Mouse (Mus musculus) intestine, postnatal 0 days (tissue): ENCODE measurements around the gene Stn1. TPM values are rescaled to one million over a fixed set of nuclear protein-coding genes. Genes with fewer than 3 reads are reported as not detected.

Experiments
- ATAC-seq: fragments of 200-750 bp; cut with Nextera tagmentation; 2 replicates; pipeline ENCODE4 v1.8.0; 2017; ENCODE audit warnings: mild to moderate bottlenecking, moderate TSS enrichment, moderate library complexity
- H3K27ac ChIP-seq: fragments of 300-500 bp; sonication (generic); 2 replicates; pipeline ENCODE4 v1.5.1; 2014; ENCODE audit warnings: mild to moderate bottlenecking, low read depth, low read length, moderate library complexity
- H3K27me3 ChIP-seq: fragments of 300-500 bp; sonication (generic); replicated peaks from 2 replicates; pipeline ENCODE4 v1.6.1; 2014; ENCODE audit warnings: low read length, mixed read lengths; ENCODE audit not compliant: control insufficient read depth, insufficient read depth
- H3K36me3 ChIP-seq: fragments of 300-500 bp; sonication (generic); 2 replicates; pipeline ENCODE4 v1.6.1; 2014; ENCODE audit warnings: mild to moderate bottlenecking, moderate library complexity; ENCODE audit not compliant: control insufficient read depth, insufficient read depth
- H3K4me1 ChIP-seq: fragments of 300-500 bp; sonication (generic); replicated peaks from 2 replicates; pipeline ENCODE4 v1.6.1; 2014; ENCODE audit warnings: antibody characterized with exemption, low read length, mixed read lengths; ENCODE audit not compliant: control insufficient read depth, insufficient read depth
- H3K4me2 ChIP-seq: fragments of 300-500 bp; sonication (generic); replicated peaks from 2 replicates; pipeline ENCODE4 v1.6.1; 2014; ENCODE audit warnings: low read depth, mild to moderate bottlenecking, moderate library complexity
- H3K4me3 ChIP-seq: fragments of 300-500 bp; sonication (generic); 2 replicates; pipeline ENCODE4 v1.5.1; 2014; ENCODE audit warnings: low read depth, low read length
- H3K9ac ChIP-seq: fragments of 300-500 bp; sonication (generic); 2 replicates; pipeline ENCODE4 v1.6.1; 2014; ENCODE audit warnings: mild to moderate bottlenecking, low read depth, low read length
- H3K9me3 ChIP-seq: fragments of 300-500 bp; sonication (generic); 2 replicates; pipeline ENCODE4 v1.6.1; 2016; ENCODE audit warnings: mixed run types; ENCODE audit not compliant: control insufficient read depth
- CTCF ChIP-seq: sonication (generic); IDR thresholded peaks from 2 replicates; pipeline ENCODE4 v1.5.1; 2016; ENCODE audit warnings: low read depth, mild to moderate bottlenecking, control low read depth, antibody characterized with exemption, moderate library complexity
- WGBS: fragments of 180-500 bp; shearing (Covaris S2); extraction: QIAGEN DNeasy Blood & Tissue Kit; methylation state at CpG from one replicate; pipeline ENCODE4 v1.1.7; 2014; 5-methylcytosine and 5-hydroxymethylcytosine counted together
- polyA plus RNA-seq: library from polyadenylated mRNA; unstranded; fragments of >200 nt; fragmentation: Nextera tagmentation; extraction: Ambion mirVana; gene quantifications from 2 replicates; pipeline ENCODE4 v1.2.1, GENCODE M21; 2015

Stn1 gene
- polyA plus RNA-seq, 1 experiment from 2014 or later: 14.9 TPM

DNA sequence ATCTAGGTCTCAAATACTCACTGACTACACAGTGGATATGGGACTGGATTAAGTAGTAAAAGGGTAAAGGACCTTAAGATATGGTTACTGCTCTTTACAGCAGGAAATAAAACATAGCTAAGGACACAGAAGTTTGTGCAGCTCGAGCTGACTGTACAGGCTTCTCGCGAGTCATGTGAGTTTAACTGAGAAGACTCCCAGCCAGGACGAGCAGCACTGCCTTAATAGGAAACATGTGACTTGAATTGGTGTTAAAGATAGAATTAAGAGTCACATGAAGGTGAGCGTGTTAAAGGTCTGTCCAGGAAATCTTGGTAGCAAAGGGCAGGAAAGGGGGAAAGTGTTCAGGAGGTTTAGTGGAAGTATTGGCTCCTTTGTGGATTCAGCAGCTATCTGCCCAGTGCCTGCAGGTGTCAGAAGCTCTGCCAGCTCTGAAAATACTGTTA lies 24.7 kb upstream of the Stn1 start:
- Histone ChIP-seq H3K4me1 (0 out of 2 replicates have a peak, but pooled peaks cover 2% of the 10 kb centered on the region), H3K9ac (no peak overlapping the region), H3K4me2 (no peak overlapping the region), H3K36me3 (no peaks in the 10 kb centered on the region), H3K27me3 (no peaks in the 10 kb centered on the region), H3K9me3 (no peaks in the 10 kb centered on the region), H3K4me3 (no peak overlapping the region), H3K27ac (peak overlapping the region; percentile 36; the same call in 1 of the 2 replicates)
- WGBS: 18% methylated on average over 5 of the region's 5 CpGs
- TF ChIP-seq CTCF: no peak
- peak; percentile 79 for ATAC-seq

DNA sequence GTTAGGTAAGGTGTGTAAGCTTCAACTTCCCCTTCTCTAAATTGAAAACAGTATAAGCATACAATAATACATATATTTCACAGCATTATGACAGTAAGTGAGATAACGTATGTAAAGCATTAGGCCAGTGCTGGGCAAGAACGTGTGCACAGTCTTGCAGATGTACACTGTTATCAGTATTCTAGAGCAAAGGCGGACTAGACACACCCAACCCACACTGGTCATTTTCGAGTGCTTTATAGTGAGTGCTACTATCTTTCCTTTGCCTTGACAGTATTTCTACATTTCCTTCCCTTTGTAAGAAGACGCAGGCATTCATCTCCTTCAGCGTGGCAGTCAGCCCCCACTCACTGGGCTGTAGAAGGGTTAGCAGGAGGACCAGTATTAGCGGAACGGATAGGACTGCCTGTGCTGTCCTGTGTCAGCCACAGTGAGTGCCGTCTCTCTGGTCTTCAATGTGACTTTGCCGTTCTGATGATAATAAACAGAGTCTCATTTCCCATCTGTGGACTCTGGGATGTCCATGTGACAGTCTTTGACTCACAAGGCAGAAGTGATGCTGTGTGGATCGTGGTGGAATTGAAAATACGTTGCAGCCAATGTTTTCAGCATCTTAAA lies 23.3 kb upstream of the Stn1 start:
- no peak overlapping the region for H3K9ac ChIP-seq
- H3K4me1 ChIP-seq: 0 out of 2 replicates have a peak, but pooled peaks cover 2% of the 10 kb centered on the region
- no peaks in the 10 kb centered on the region for H3K9me3 ChIP-seq
- 0 out of 2 replicates have a peak, but pooled peaks have one; percentile 34 for ATAC-seq
- no peak overlapping the region for H3K4me3 ChIP-seq
- H3K27ac ChIP-seq: peak overlapping the region; percentile 16; the same call in 1 of the 2 replicates
- no peak overlapping the region for H3K4me2 ChIP-seq
- TF ChIP-seq CTCF: no peak
- H3K27me3 ChIP-seq: no peaks in the 10 kb centered on the region
- H3K36me3 ChIP-seq: no peaks in the 10 kb centered on the region
- WGBS: 47% methylated on average over 12 of the region's 12 CpGs

DNA sequence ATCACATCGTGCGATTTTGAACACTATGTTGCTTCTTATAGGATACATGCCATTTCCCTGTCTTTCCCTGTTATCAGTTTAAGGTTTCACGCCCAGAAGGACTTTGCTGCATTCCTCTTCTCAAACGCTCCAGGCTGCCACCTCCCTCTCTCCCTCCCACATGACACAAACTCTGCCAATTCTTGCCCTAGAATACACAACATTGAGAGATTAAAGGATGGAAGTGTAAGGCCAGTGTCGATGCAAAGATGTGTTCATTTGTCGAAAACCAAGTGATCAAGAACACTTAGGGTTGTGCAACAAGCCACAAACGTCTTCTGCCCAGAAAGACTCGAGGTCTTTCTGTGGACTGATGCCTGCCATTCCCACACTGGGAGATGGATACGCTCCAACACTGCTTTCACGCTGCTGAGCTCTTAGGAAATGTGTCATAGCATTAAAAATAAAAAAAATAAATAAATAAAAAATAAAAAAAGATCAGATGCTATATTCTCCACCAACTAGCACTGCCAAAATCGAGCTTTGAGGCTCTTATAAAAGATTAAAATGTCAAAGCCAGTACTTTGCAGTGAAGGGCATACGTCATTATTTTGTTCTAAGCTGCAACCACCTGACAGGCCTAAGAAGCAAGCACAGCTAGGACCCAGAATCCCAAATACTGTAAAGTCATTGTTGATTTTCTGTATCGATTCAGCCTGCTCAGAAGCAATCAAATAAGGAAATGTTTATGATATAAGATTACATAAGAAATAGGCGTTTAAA lies 22.6 kb upstream of the Stn1 start:
- H3K9ac ChIP-seq: no peak overlapping the region
- H3K36me3 ChIP-seq: no peaks in the 10 kb centered on the region
- H3K4me1 ChIP-seq: 0 out of 2 replicates have a peak, but pooled peaks cover 2% of the 10 kb centered on the region
- no peak overlapping the region for H3K4me3 ChIP-seq
- no peak for ATAC-seq
- no peak overlapping the region for H3K27ac ChIP-seq
- TF ChIP-seq CTCF: no peak
- no peaks in the 10 kb centered on the region for H3K9me3 ChIP-seq
- no peaks in the 10 kb centered on the region for H3K27me3 ChIP-seq
- WGBS: 30% methylated on average over 14 of the region's 14 CpGs
- no peak overlapping the region for H3K4me2 ChIP-seq

GRCm38 (mm10) chr19:47559145-47559544 lies 21.8 kb upstream of the Stn1 start:
- H3K9me3 ChIP-seq: no peaks in the 10 kb centered on the region
- H3K4me1 ChIP-seq: 0 out of 2 replicates have a peak, but pooled peaks cover 2% of the 10 kb centered on the region
- no peak overlapping the region for H3K4me2 ChIP-seq
- H3K4me3 ChIP-seq: no peak overlapping the region
- H3K9ac ChIP-seq: no peak overlapping the region
- no peak for TF ChIP-seq CTCF
- H3K27me3 ChIP-seq: no peaks in the 10 kb centered on the region
- no peak for ATAC-seq
- no peaks in the 10 kb centered on the region for H3K36me3 ChIP-seq
- no peak overlapping the region for H3K27ac ChIP-seq
- 56% methylated on average over 5 of the region's 5 CpGs for WGBS

DNA sequence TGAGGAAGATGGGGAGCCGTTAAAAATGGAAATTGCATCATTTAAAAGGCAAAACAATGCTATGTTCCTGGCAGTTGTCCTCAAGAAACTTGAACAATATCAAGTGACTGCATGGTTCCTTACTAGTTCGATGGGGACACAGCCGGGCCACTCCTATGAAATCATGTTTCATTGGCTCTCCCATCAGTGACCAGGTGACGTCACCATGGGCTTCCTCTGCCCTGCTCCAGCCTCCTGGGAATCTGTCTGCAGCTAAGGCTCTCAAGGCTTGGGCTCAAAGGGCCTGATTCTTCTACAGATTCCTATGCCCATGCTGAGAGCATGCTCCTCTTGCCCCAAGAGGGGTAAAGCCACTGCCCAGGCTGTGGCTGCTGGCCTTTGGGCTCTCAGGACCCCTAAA lies 12.3 kb upstream of the Stn1 start:
- no peak for TF ChIP-seq CTCF
- Histone ChIP-seq H3K4me1 (no peaks in the 10 kb centered on the region), H3K27ac (no peak overlapping the region), H3K9ac (no peak overlapping the region), H3K4me3 (no peak overlapping the region), H3K9me3 (no peaks in the 10 kb centered on the region), H3K36me3 (no peaks in the 10 kb centered on the region), H3K4me2 (no peak overlapping the region), H3K27me3 (no peaks in the 10 kb centered on the region)
- no peak for ATAC-seq
- 83% methylated on average over 4 of the region's 4 CpGs for WGBS

- TF ChIP-seq CTCF: no peak
Measured at GRCm38 (mm10) chr19:47549174-47549573, 11.9 kb upstream of the Stn1 start.

More at GRCm38 (mm10) chr19:47549174-47549573, 11.9 kb upstream of the Stn1 start:
- H3K9ac ChIP-seq: no peak overlapping the region
- H3K4me1 ChIP-seq: no peaks in the 10 kb centered on the region
- no peak overlapping the region for H3K4me2 ChIP-seq
- H3K27ac ChIP-seq: no peak overlapping the region
- no peak for ATAC-seq
- H3K4me3 ChIP-seq: no peak overlapping the region
- WGBS: 82% methylated on average over 9 of the region's 9 CpGs
- H3K27me3 ChIP-seq: no peaks in the 10 kb centered on the region
- H3K9me3 ChIP-seq: no peaks in the 10 kb centered on the region
- H3K36me3 ChIP-seq: no peaks in the 10 kb centered on the region
